Mouse (Mus musculus): ENCODE data around the gene Fam162a.

DNA sequence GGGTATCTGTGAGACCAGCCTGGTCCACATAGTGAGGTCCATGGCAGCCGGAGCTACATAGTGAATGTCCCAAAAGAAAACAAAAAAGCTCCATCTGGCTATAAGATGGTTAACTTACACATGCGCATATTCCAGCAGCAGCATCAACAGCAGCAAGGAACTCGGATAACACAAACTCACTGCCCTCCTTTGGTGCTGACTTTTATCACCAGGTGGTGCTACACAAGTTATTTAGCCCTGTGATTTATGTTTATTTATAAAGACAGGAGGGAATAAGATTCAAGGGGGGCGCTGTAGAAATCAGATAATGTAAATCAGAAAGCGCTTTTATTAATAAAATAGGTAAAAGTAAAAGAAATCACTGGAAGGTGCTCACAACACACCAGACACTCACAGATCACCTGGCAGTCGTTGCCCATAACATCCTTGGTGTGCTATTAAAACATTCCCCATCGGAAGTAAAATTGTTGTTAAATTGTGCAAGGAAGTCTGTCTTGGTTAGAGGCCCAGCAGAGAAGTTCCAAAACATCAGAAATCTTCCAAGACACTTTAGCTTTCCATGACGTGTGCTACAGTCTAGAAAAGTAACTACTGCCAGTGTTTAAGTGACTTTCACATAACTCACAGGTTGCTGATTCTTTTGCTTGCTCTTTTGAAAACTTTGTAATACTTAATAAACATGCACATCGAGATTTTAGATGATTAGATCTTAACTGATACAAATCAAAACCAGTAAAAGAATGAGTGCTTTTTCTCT lies 1.4 kb downstream of the Fam162a start:
- TF ChIP-seq TAL1 (IDR thresholded peaks at IDR 0.05; ENCODE audit: low read length): no peak
- TF ChIP-seq MAX (IDR thresholded peaks at IDR 0.05; ENCODE audit: low read length): no peak
- no peak for TF ChIP-seq HCFC1 (IDR thresholded peaks at IDR 0.05; ENCODE audit: low read depth, low read length)
- TF ChIP-seq ZNF384 (IDR thresholded peaks at IDR 0.05; ENCODE audit: low read depth, low read length): no peak
- no peak for TF ChIP-seq NRF1 (IDR thresholded peaks at IDR 0.05; ENCODE audit: insufficient read depth, low read depth, low read length, poor library complexity, severe bottlenecking)
- TF ChIP-seq JUND (IDR thresholded peaks at IDR 0.05; ENCODE audit: low read depth, low read length): no peak
- no peak; a peak in 1 of 6 replicates for TF ChIP-seq CTCF (IDR thresholded peaks at IDR 0.05 in 2 of 3, conservative IDR thresholded peaks at IDR 0.05 in 1 of 3; ENCODE audit: control insufficient read depth in 1 of 3, insufficient read depth in 1 of 3, low read depth in 2 of 3, low read length in 3 of 3, poor library complexity in 1 of 3, severe bottlenecking in 1 of 3)
- TF ChIP-seq SIN3A (IDR thresholded peaks at IDR 0.05; ENCODE audit: low read length): no peak
- TF ChIP-seq POLR2AphosphoS2 (IDR thresholded peaks at IDR 0.05; ENCODE audit: low read length): no peak
- no peak for TF ChIP-seq EP300 (IDR thresholded peaks at IDR 0.05; ENCODE audit: low read depth in 1 of 2, low read length in 2 of 2)
